Mouse (Mus musculus): ENCODE data around the gene Tnnt1. TPM values are rescaled to one million over a fixed set of nuclear protein-coding genes. Genes with fewer than 3 reads are reported as not detected.

Gene Tnnt1
- polyA plus RNA-seq, 1 experiment = 0.28 TPM

- peaks cover 67% of the 10 kb centered on the region for H3K4me1 ChIP-seq (ENCODE audit: control insufficient read depth)
Observed at GRCm38 (mm10) chr7:4501558-4502397, 14.4 kb downstream of the Tnnt1 start, which contains the start of gene Ppp1r12c. Gene Ppp1r12c, minus strand, starts transcription at chr7:4501680.

GRCm38 (mm10) chr7:4500892-4501471, 15.2 kb downstream of the Tnnt1 start:
- TF ChIP-seq TAL1 (IDR thresholded peaks at IDR 0.05; ENCODE audit: low read length) (no peak), GATA1 (IDR thresholded peaks at IDR 0.05; ENCODE audit: low read length) (no peak)
- peaks cover 36% of the 10 kb centered on the region for H3K36me3 ChIP-seq (ENCODE audit: control insufficient read depth)
- no peaks in the 10 kb centered on the region for H3K27me3 ChIP-seq (ENCODE audit: control insufficient read depth)
- H3K4me3 ChIP-seq (replicated peaks) = peak overlapping the region; percentile 90
- H3K9me3 ChIP-seq (ENCODE audit: control insufficient read depth, low read length) = no peaks in the 10 kb centered on the region
- H3K4me1 ChIP-seq (ENCODE audit: control insufficient read depth) = peaks cover 66% of the 10 kb centered on the region

More at GRCm38 (mm10) chr7:4501558-4502397, 14.4 kb downstream of the Tnnt1 start, which contains the start of gene Ppp1r12c:
- H3K4me3 ChIP-seq (replicated peaks) = peak within 1 kb of the TSS; percentile 90
- no peaks in the 10 kb centered on the region for H3K9me3 ChIP-seq (ENCODE audit: control insufficient read depth, low read length)
- H3K36me3 ChIP-seq (ENCODE audit: control insufficient read depth) = peaks cover 28% of the 10 kb centered on the region
- TF ChIP-seq GATA1 (IDR thresholded peaks at IDR 0.05; ENCODE audit: low read length) = no peak
- TF ChIP-seq TAL1 (IDR thresholded peaks at IDR 0.05; ENCODE audit: low read length) = no peak
- no peaks in the 10 kb centered on the region for H3K27me3 ChIP-seq (ENCODE audit: control insufficient read depth)

- H3K27me3 ChIP-seq (ENCODE audit: control insufficient read depth) = no peaks in the 10 kb centered on the region
- H3K9me3 ChIP-seq (ENCODE audit: control insufficient read depth, low read length) = no peaks in the 10 kb centered on the region
- peak overlapping the region; percentile 15 for H3K4me3 ChIP-seq (replicated peaks)
- TF ChIP-seq TAL1 (IDR thresholded peaks at IDR 0.05; ENCODE audit: low read length) (no peak), GATA1 (IDR thresholded peaks at IDR 0.05; ENCODE audit: low read length) (no peak)
- peaks cover 66% of the 10 kb centered on the region for H3K4me1 ChIP-seq (ENCODE audit: control insufficient read depth)
- H3K36me3 ChIP-seq (ENCODE audit: control insufficient read depth) = peaks cover 55% of the 10 kb centered on the region
Observed at GRCm38 (mm10) chr7:4499034-4499433, 17.1 kb downstream of the Tnnt1 start.

- TF ChIP-seq TAL1 (IDR thresholded peaks at IDR 0.05; ENCODE audit: low read length) = no peak
- TF ChIP-seq GATA1 (IDR thresholded peaks at IDR 0.05; ENCODE audit: low read length) = no peak
- H3K9me3 ChIP-seq (ENCODE audit: control insufficient read depth, low read length) = no peaks in the 10 kb centered on the region
- H3K27me3 ChIP-seq (ENCODE audit: control insufficient read depth) = no peaks in the 10 kb centered on the region
- peaks cover 70% of the 10 kb centered on the region for H3K4me1 ChIP-seq (ENCODE audit: control insufficient read depth)
- H3K4me3 ChIP-seq (replicated peaks) = no peak overlapping the region
- peaks cover 63% of the 10 kb centered on the region for H3K36me3 ChIP-seq (ENCODE audit: control insufficient read depth)
Observed at GRCm38 (mm10) chr7:4498251-4498650, 17.9 kb downstream of the Tnnt1 start.

- no peak for TF ChIP-seq TAL1 (IDR thresholded peaks at IDR 0.05; ENCODE audit: low read length)
- no peak for TF ChIP-seq GATA1 (IDR thresholded peaks at IDR 0.05; ENCODE audit: low read length)
- no peak overlapping the region for H3K4me3 ChIP-seq (replicated peaks)
- H3K4me1 ChIP-seq (ENCODE audit: control insufficient read depth) = peaks cover 69% of the 10 kb centered on the region
- no peaks in the 10 kb centered on the region for H3K27me3 ChIP-seq (ENCODE audit: control insufficient read depth)
- no peaks in the 10 kb centered on the region for H3K9me3 ChIP-seq (ENCODE audit: control insufficient read depth, low read length)
- H3K36me3 ChIP-seq (ENCODE audit: control insufficient read depth) = peaks cover 72% of the 10 kb centered on the region
Observed at GRCm38 (mm10) chr7:4497271-4497903, 18.8 kb downstream of the Tnnt1 start.

GRCm38 (mm10) chr7:4496468-4496867, 19.7 kb downstream of the Tnnt1 start:
- H3K4me1 ChIP-seq (ENCODE audit: control insufficient read depth) = peaks cover 69% of the 10 kb centered on the region
- TF ChIP-seq TAL1 (IDR thresholded peaks at IDR 0.05; ENCODE audit: low read length) (no peak), GATA1 (IDR thresholded peaks at IDR 0.05; ENCODE audit: low read length) (no peak)
- H3K9me3 ChIP-seq (ENCODE audit: control insufficient read depth, low read length) = no peaks in the 10 kb centered on the region
- H3K27me3 ChIP-seq (ENCODE audit: control insufficient read depth) = no peaks in the 10 kb centered on the region
- no peak overlapping the region for H3K4me3 ChIP-seq (replicated peaks)
- peaks cover 81% of the 10 kb centered on the region for H3K36me3 ChIP-seq (ENCODE audit: control insufficient read depth)

- H3K9me3 ChIP-seq (ENCODE audit: control insufficient read depth, low read length) = no peaks in the 10 kb centered on the region
- no peaks in the 10 kb centered on the region for H3K27me3 ChIP-seq (ENCODE audit: control insufficient read depth)
- TF ChIP-seq GATA1 (IDR thresholded peaks at IDR 0.05; ENCODE audit: low read length) = no peak
- TF ChIP-seq TAL1 (IDR thresholded peaks at IDR 0.05; ENCODE audit: low read length) = no peak
- no peak overlapping the region for H3K4me3 ChIP-seq (replicated peaks)
- peaks cover 58% of the 10 kb centered on the region for H3K4me1 ChIP-seq (ENCODE audit: control insufficient read depth)
- peaks cover 97% of the 10 kb centered on the region for H3K36me3 ChIP-seq (ENCODE audit: control insufficient read depth)
Observed at GRCm38 (mm10) chr7:4493991-4494390, 22.2 kb downstream of the Tnnt1 start.

- Histone ChIP-seq H3K36me3 (ENCODE audit: control insufficient read depth) (peaks cover 98% of the 10 kb centered on the region), H3K4me1 (ENCODE audit: control insufficient read depth) (peaks cover 46% of the 10 kb centered on the region), H3K4me3 (replicated peaks) (no peak overlapping the region), H3K27me3 (ENCODE audit: control insufficient read depth) (no peaks in the 10 kb centered on the region), H3K9me3 (ENCODE audit: control insufficient read depth, low read length) (no peaks in the 10 kb centered on the region)
- TF ChIP-seq TAL1 (IDR thresholded peaks at IDR 0.05; ENCODE audit: low read length) = no peak
- no peak for TF ChIP-seq GATA1 (IDR thresholded peaks at IDR 0.05; ENCODE audit: low read length)
Observed at GRCm38 (mm10) chr7:4492284-4493224, 23.6 kb downstream of the Tnnt1 start.
